Mouse (Mus musculus) heart, postnatal 25 days (tissue): ENCODE data around the gene Thumpd3. TPM values are rescaled to one million over a fixed set of nuclear protein-coding genes. Genes with fewer than 3 reads are reported as not detected.

Experiments
- DNase-seq: peaks from one replicate; pipeline ENCODE4 v3.0.0; 2022; ENCODE audit warnings: low spot score
- intact Hi-C: fragments of 180-260 bp; cut with DNase I; formaldehyde crosslinking; loops from one replicate; pipeline ENCODE4 v1.15.1; 2025
- total RNA-seq, 2 experiments: library from RNA; stranded (reverse); gene quantifications; 2 replicates each; pipeline ENCODE4 v1.2.3; 2021

The Thumpd3 gene
- total RNA-seq, 2 experiments from 2014 or later: 16.5 to 16.8 TPM

DNA sequence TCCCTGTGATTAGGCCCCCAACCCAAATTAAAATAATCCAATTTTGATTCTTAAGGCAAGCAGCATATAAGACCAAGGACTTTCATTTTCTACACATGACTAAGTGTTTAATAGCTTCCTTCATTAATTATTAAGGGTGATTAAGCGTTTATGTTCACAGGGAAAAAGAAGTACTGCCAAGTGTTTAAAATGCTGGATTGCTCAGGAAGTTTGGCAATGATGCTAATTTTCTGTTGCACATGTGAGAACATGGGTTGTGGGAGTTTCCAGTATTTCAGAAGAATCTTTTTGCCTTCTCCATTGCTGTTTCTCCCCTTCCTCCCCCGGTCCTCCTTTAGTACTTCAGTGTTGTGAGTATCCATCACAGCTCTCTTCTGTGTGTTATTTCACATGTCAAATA lies 12.8 kb upstream of the Thumpd3 start:
- no peak for DNase-seq
- intact Hi-C loops: no loop called here

DNA sequence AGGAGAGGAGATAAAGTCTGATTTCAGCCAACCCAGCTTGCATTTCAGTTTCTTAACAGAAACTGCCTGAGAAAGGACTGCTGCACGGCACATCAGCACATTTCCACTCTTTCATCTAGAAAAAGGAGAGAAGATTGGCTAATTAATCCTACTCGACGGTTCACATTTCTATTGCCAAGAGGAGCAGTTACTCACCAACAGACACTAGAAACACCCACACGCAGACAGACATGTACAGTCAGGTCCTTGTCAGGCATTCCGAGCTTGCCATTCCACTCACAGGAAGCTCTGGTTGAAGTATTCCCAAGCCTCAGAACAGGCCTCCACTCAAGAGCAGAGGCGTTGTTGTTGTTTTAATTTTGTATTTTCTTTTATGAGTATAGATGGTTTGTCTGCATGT lies 11.6 kb upstream of the Thumpd3 start:
- DNase-seq: no peak
- intact Hi-C loops: no loop called here

DNA sequence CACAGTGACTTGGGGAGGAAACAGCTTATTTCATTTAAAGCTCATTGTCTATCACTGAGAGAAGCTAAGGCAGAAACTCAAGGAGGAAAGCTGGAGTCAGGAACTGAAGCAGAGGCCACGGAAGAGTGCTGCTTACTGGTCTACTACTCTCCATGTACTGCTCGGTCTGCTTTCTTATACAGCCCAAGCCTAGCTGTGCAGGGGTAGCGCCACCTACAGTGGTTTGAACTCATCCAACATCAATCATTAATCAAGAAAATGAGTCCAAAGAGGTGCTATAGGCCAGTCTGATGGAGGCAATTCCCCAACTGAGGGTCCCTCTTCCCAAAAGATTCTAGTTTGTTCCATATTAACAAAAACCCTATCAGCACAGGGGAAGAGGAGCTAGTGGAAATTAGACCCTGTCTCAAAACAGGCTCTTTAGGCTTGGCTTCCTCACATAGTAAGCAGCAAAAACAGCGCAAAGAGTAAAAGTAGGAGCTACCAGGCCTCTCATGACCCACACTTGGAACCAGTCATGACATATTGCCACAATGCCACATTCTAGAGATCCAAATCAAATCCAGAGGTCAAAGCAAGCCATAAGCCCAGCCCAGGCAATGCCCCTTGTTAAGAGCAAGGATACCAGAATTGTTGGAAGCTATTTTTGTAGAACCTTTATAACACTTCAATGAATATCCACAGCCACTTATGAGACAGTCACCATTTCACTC lies 9.4 kb upstream of the Thumpd3 start:
- intact Hi-C loops: loop anchor here (5.0 kb wide), 2 partner anchors 41 to 266 kb away; partner anchors contain the start of gene Setd5
- DNase-seq: no peak

DNA sequence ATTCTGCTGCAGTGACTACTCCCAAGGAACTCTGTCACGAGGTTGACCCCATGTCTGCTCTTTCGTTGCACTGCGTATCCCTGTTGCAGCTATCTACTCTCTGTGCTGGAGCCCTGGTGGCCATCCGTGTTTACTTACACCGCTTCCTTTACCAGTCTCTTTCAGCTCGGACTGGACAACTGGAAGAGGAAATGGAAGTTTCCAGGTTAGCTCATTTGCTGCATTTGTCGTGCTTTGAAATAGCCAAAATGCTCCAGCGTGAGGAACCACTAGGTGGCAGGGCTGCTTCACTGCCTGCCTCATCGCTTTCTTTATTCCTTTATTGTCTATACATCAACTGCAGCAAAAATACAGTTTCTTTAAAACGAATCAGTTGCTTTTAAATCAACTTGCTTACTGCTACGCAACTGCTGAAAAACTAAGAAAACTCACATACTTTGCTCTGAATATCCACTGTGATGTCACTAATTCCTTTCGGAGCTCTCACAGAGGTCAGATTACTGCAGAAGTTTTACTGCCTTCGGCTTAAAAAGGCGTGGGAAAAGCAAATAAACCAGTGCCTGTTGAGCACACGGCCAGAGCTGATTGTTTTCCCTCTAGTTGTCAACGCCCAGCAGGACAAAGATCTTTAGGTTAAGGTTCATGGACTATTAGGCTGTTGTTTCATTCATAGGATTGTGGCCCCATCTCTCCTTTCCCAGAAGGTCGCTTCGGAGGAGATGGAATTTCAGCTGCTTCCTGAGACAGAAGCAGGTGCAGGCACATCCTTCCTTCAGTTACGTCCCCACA lies 7.9 kb upstream of the Thumpd3 start:
- intact Hi-C loops: loop anchor here (2.0 to 5.0 kb wide), 4 partner anchors 39 to 431 kb away; partner anchors contain the start of gene Setd5
- DNase-seq: peak; percentile 16

DNA sequence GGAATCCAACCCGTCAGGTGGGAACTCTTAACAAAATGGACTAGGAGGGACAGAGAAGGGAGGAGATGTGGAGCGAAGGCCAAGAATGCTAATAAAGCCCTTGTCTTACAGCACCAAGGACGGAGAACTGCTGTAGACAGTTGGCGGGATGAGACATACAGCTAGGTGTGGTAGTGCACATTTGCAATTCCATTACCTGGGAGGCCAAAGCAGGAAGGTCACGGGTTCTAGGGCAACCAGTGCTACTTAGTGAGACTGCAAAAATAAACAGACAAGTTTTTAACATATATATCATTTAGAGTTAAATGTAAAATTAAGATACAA lies 7.3 kb upstream of the Thumpd3 start:
- no peak for DNase-seq
- intact Hi-C loops: loop anchor here (2.0 to 5.0 kb wide), 4 partner anchors 39 to 430 kb away; partner anchors contain the start of gene Setd5

DNA sequence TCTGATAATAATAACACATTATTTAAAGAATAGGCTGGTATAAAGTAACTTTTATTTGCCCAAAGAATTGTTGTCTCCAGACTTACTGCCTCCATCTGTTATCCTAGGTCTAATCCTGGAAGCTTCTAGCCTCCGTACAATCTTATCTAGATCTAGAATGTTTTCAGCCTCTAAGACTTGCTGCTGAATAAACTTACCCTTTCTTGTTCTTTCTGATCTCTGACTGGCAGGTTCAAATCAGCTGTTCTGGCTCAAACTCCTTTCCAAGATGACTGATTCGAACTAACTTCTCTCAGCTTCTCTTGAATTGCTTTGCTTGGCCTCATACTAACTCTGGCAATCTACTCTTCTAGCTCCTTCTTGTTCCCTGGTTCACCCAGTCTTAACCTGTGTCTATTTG lies 5.7 kb upstream of the Thumpd3 start:
- intact Hi-C loops: no loop called here
- DNase-seq: no peak

DNA sequence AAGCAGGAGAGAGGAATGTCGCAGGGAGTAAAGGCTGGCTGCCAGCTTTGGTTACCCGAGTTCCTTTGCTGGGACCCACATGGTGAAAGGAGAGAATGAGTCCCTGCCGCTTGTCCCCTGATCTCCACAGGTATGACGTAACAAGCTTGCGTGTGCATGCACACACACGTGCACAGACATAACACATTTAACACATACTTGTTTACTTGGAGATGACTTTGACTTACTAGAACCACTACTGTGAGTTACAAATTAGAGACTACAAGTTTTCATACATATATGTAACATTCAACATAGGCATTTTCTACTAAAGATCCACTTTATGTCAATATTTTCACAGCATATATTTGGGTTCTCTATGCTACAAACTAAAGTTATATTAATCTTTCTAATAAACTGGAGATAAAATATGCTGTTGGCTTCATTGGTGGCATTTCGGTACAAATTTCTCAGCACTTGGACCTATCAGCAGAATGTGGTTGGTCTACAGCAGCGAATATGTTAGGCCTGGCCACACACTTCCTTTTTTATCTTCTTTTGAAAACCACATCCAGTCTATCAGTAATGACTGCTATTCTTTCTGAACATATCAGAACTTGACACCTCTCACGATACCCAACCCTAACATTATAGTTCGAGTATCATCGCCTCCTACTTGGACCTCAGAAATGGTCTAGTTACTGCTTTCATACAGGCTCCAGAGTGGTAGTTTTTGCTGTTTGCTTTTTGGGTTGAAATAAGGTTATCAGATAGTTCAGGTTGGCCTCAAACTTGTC lies 4.6 kb upstream of the Thumpd3 start:
- intact Hi-C loops: no loop called here
- no peak for DNase-seq

DNA sequence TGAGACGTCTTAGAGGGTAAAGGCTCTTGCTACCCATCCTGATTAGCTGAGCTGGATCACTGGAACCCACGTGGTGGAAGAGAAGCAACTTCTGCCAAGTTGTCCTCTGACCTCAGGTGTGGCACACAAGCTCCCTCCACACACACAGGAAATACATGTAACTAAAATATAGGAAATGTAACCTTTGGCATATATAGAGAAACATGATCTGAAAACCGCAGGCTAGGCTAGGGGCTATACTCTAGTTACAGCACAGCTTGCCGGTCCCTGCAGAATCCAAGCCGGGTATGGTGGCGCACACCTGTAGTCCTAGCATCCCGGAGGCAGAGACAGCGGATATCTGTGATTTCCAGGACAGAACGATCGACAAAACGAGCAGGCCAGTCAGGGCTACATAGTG lies 450 bp upstream of the Thumpd3 start:
- no peak for DNase-seq
- intact Hi-C loops: loop anchor here (5.0 kb wide), 1 partner anchor 262 kb away; the partner anchor contains the start of gene Brpf1

DNA sequence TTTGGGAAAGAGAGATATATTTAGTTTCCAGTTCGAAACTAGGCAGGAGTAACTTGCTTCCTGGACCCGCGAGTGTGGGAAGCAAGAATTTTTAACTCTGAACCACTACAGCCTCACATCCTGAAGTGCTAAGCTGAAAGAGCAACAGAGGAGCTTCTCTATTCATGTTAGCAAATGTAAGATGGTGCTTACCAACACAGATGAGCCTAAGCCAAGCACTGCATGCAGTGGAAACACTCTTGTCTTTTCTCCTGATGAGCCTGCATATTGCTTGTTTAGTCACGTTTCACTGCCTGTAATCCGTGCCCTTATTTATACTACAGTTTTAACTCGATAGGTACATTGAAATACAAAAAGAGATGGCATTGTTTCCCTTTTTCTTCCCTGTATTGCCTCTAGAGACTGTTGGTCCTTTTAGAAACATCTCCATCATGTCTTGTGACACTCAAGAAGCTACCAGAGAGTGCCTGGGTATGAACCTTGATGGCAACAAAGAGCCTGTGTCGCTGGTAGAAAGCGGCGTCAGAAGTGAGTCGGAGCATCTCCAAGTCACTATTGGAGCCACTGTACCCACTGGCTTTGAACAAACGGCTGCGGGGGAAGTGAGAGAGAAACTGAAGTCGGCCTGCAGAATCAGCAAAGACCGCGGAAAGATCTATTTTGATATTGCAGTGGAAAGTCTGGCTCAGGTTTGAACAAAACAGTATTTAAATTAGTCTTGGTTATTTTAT lies 1.2 kb downstream of the Thumpd3 start:
- intact Hi-C loops: loop anchor here (2.0 to 5.0 kb wide), 4 partner anchors 26 to 260 kb away; partner anchors contain the start of gene Brpf1
- no peak for DNase-seq

DNA sequence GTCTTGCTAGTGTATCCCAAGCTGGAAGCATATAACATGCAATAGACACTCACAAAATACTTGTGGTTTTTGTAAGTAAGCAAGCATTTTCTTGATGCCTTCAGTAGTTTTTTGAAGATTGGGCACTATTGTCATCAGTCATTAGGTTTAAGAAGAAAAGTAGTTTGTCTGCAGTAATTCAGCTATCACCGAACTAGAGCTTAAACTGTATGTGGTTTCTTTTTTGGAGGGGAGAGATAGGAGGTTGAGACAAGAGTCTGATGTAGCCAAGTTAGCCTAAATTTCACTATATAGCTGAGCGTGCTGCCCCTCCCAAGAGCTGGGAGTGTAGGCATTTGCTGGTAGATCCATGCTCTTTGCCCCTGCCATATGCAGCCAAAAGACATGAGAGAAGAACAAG lies 2.3 kb downstream of the Thumpd3 start:
- intact Hi-C loops: loop anchor here (5.0 kb wide), 1 partner anchor 259 kb away; the partner anchor contains the start of gene Brpf1
- DNase-seq: no peak

DNA sequence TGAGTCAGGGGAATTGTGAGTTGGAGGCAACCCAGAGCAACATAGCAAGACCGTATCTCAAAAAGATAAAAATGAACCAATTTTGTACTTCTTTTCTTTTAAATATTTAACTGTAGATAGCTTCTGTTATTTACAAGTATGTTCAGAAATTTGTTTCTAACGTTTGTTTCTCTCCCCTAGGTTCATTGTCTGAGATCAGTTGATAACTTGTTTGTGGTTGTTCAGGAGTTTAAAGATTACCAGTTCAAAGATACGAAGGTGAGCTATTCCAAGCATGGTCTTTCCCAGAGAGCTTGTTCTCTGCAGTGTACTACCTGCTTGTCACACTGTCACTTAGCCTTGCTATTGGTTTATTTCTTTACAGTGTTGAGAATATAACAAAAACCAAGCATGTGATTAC lies 3.1 kb downstream of the Thumpd3 start:
- DNase-seq: no peak
- intact Hi-C loops: loop anchor here (5.0 kb wide), 1 partner anchor 258 kb away; the partner anchor contains the start of gene Brpf1

DNA sequence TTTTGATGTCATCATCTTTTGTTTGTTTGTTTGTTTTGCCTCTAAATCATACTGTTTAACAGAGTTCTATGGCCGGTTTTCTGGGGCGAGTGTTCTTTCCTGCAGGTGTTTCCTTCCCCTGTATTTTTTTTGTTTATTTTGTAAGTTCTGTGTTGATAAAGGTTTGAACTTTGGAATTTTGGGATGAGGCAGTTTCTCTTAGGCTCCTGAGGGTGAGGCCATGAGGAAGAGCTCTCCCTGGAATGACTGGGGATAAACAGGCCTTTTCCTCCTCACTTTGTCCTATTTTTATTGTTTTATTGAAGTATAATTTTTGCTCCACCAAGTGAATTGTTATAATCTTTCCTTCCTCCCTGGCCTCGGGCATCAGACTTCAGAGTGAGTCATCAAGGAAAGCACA lies 6.9 kb downstream of the Thumpd3 start:
- no peak for DNase-seq
- intact Hi-C loops: no loop called here

DNA sequence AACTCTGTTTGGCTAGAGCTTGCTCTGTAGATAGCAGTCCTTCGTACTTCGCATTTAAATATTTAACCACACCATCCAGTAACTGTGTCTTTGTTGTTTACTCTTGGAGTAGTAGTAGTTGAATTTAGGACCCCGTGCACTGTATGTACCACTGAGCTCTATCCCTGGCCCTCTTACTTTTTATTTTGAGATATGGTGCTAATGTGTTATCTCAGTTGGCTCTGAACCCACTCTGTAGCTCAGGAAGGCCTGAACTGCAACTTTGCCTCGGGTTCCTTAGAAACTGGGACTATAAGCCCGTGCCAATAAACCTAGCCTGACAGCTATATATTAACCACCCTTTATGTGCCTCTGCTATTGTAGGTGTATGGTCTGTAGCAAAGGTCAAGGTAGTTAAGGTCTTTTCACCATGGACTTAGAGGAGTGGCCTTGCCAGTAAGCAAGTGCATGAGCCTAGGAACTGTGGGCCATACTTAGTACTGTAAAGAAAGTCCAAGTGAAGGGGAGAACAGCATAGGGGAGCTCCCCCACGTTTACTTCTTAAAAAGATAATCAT lies 8.6 kb downstream of the Thumpd3 start:
- intact Hi-C loops: no loop called here
- no peak for DNase-seq

DNA sequence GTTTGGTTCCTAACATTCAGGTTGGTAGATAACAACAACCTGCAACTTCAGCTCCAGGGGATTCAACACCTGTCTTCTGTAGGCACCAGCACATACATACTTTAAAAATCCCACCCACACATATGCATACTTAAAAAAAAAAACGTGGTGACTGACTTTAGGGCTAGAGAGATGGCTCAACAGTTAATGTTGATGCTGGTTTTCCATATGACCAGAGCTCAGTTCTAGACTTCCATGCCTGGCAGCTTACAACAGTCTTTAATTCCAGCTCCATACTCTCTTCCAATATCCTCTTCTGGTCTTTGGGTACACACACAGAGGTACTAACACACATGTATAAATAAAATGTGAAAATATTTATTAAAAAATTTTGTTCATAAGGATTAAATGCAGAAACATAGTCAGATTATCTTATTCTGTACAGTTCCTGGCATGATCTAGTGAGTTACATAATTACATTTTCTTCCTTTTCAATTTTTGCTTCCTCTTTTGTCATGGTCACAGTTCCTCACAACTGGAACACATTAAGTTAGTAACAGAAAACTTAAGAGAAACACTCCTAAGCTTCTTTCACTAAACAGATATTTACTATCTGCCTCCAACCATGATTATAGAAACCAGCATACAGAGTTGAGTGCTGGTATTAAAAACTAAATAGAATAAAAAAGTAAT lies 15.0 kb downstream of the Thumpd3 start:
- no peak for DNase-seq
- intact Hi-C loops: no loop called here

DNA sequence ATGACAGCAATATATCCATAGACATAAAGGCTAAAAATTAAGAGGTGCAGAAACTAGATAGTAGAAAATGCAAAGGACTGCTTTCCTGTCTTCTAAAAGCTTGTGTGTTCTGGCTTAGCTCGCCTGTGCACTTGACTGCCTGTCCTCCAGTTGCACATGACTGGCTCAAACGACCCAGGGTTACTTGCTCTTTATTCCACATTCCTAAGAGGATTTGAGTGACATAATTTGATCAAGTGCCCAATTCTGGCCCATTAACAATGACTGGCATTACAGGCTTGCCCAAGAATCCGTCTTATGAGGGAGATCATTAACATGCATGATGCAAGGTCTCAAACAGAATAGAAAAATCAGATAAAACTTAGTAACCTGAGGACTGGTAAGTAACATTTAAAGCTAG lies 16.2 kb downstream of the Thumpd3 start:
- intact Hi-C loops: no loop called here
- no peak for DNase-seq

DNA sequence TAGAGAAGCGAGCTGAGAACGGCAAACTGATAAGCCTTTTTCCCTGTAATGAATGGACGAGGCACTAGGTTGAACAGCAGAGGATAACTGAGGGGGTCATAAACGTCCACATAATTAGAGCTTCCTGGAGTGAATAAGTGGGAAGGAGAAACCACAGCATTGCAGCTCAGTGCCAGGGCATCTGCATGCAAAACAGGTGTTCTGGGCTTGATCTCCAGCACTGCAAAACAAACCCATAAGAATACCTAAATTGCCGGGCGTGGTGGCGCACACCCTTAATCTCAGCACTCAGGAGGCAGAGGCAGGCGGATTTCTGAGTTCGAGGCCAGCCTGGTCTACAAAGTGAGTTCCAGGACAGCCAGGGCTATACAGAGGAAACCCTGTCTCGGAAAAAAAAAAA lies 17.3 kb downstream of the Thumpd3 start:
- DNase-seq: no peak
- intact Hi-C loops: no loop called here

DNA sequence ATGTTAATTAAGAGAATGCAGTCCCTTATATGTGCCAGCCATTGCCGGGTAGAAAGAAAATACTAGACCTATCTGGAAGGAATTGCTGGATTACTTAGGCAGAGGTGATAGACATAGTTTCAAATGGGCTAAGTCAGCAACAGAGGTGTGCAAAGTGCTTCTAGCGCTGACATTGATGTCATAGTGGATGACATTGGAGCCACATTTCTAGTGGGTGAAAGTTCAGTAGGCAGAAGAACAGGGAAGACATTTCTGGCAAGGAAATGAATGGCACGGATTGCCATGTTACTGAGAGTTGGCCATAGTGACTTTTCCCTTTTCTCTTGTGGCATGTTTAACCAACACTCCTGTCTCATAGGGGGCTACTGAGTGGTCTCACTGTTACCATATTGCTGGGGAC lies 19.2 kb downstream of the Thumpd3 start:
- no peak for DNase-seq
- intact Hi-C loops: loop anchor here (5.0 kb wide), 1 partner anchor 52 kb away; no protein-coding TSS in a partner anchor

DNA sequence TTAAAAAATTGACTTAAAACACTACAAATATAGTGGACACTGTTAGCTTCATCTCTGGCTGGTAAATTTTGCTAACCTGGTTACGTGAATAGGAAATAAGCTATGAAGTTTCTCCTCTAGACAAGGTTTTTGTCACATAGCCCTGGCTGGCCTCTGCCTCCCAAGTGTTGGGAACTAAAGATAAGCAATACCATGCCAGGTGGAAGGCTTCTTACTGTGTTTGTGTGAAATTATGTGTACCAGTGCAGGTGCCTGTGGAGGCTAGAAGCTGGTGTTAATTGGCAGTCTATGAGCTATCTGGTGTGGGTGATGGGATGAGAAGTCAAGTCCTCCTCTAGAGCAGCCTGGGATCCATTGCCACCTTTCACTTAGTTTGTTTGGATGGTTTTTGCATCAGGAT lies 23.1 kb downstream of the Thumpd3 start:
- no peak for DNase-seq
- intact Hi-C loops: loop anchor here (5.0 kb wide), 1 partner anchor 48 kb away; no protein-coding TSS in a partner anchor

DNA sequence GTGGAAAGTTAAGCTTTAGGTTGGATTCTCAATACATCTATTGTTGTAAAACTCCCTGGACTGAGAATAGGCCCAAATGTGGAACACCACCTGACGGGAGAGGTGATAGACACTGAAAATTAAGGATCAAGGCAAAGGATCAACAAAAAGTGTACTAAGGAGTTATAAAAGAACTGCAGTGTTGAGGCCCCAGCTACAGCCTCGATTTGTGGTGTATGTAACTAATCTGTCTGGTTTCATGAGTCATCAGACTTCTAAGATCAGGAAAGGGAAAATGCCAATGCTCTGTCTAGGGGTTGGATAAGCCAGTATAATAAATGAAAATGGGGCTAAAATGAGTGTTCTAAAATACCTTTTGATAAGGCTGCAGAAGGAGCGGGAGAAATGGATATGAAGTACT lies 29.2 kb downstream of the Thumpd3 start:
- no peak for DNase-seq
- intact Hi-C loops: loop anchor here (5.0 to 10.0 kb wide), 2 partner anchors 38 to 230 kb away; partner anchors contain the start of gene Brpf1
